9 mouse cellular contexts compared by ENCODE assay signal in genomic region chr1:105355910-105356290, GRCm38 (mm10). TPM values are rescaled to one million over a fixed set of nuclear protein-coding genes. Genes with fewer than 3 reads are reported as not detected.
DNase-seq lines count a peak whose midpoint lies in the region; ATAC-seq and TF ChIP-seq lines count a peak whose summit lies in the region.
"Had no signal": no experiment of that assay in that cellular context is flagged by ENCODE, and none has a peak within 500 bp of the region (broad histone marks: within the 10 kb centered on the region; RNA-seq: fewer than 3 reads in every experiment).

No protein-coding gene starts in this region.

- peak overlapping the region; percentile 81 for H3K4me2 ChIP-seq in forebrain, embryonic 16.5 days (ENCODE audit: low read length)
- H3K4me2 ChIP-seq in intestine, embryonic 14.5 days (ENCODE audit: low read length) = peak overlapping the region; percentile 69
- peak overlapping the region; percentile 65 for H3K4me2 ChIP-seq in liver, postnatal 0 days (ENCODE audit: low read depth, low read length)

- 0% methylated on average over 18 of the region's 23 CpGs for WGBS in forebrain, embryonic 16.5 days
- WGBS in intestine, embryonic 14.5 days = under 1% methylated on average over 15 of the region's 23 CpGs
- under 1% methylated on average over 9 of the region's 23 CpGs for WGBS in liver, postnatal 0 days (ENCODE audit: insufficient replicate concordance)

- TF ChIP-seq EP300 in liver, postnatal 0 days (IDR thresholded peaks at IDR 0.05; ENCODE audit: low read depth) = no peak

- no peaks in the 10 kb centered on the region for H3K36me3 ChIP-seq in forebrain, embryonic 16.5 days (ENCODE audit: control insufficient read depth, insufficient read depth)
- H3K36me3 ChIP-seq in intestine, embryonic 14.5 days (ENCODE audit: control insufficient read depth, insufficient read depth, low read length) = no peaks in the 10 kb centered on the region
- H3K36me3 ChIP-seq in liver, postnatal 0 days (replicated peaks; ENCODE audit: insufficient read depth, low read length) = no peaks in the 10 kb centered on the region
- H3K36me3 ChIP-seq: G1E had no signal

- no peak overlapping the region for H3K27ac ChIP-seq in bone marrow macrophage, adult 2 months (ENCODE audit: insufficient read depth, low read depth, low read length)
- H3K27ac ChIP-seq in forebrain, embryonic 16.5 days (ENCODE audit: low read length) = no peak overlapping the region
- H3K27ac ChIP-seq in intestine, embryonic 14.5 days (ENCODE audit: low read depth) = no peak overlapping the region
- peak overlapping the region; percentile 50; the same call in 1 of the 2 replicates for H3K27ac ChIP-seq in liver, postnatal 0 days (ENCODE audit: low read depth)

- no peaks in the 10 kb centered on the region for H3K27me3 ChIP-seq in forebrain, embryonic 16.5 days (replicated peaks; ENCODE audit: control insufficient read depth, insufficient read depth, low read length)
- 0 out of 2 replicates have a peak, but pooled peaks cover 10% of the 10 kb centered on the region for H3K27me3 ChIP-seq in intestine, embryonic 14.5 days (replicated peaks; ENCODE audit: control insufficient read depth, insufficient read depth, low read length)
- 0 out of 2 replicates have a peak, but pooled peaks cover 10% of the 10 kb centered on the region for H3K27me3 ChIP-seq in liver, postnatal 0 days (ENCODE audit: insufficient read depth, low read length)

- H3K4me3 ChIP-seq in bone marrow macrophage, adult 2 months (ENCODE audit: insufficient read depth, low read length) = peak overlapping the region; percentile 84
- H3K4me3 ChIP-seq in forebrain, embryonic 16.5 days (replicated peaks; ENCODE audit: low read length) = peak overlapping the region; percentile 65
- peak overlapping the region; percentile 63 for H3K4me3 ChIP-seq in intestine, embryonic 14.5 days (ENCODE audit: low read depth, low read length)
- H3K4me3 ChIP-seq in liver, postnatal 0 days (ENCODE audit: low read depth, low read length) = peak overlapping the region; percentile 64

- peak overlapping the region; percentile 71 for H3K9ac ChIP-seq in forebrain, embryonic 16.5 days (replicated peaks; ENCODE audit: low read depth, low read length)
- peak overlapping the region; percentile 65 for H3K9ac ChIP-seq in intestine, embryonic 14.5 days (ENCODE audit: low read length)
- peak overlapping the region; percentile 75 for H3K9ac ChIP-seq in liver, postnatal 0 days (replicated peaks)

- ATAC-seq in frontal cortex, adult (ENCODE audit: low TSS enrichment) = peak; percentile 26
- ATAC-seq in forebrain, embryonic 16.5 days = peak; percentile 39
- peak; percentile 40 for ATAC-seq in intestine, embryonic 14.5 days (replicated peaks; ENCODE audit: low FRiP score, low TSS enrichment, low read depth)
- ATAC-seq in liver, postnatal 0 days = 0 out of 2 replicates have a peak, but pooled peaks have one; percentile 9

- no peaks in the 10 kb centered on the region for H3K4me1 ChIP-seq in bone marrow macrophage, adult 2 months (ENCODE audit: control insufficient read depth, insufficient read depth, low read length)
- 0 out of 2 replicates have a peak, but pooled peaks cover 2% of the 10 kb centered on the region for H3K4me1 ChIP-seq in forebrain, embryonic 16.5 days (replicated peaks; ENCODE audit: control insufficient read depth, insufficient read depth, low read length)
- H3K4me1 ChIP-seq in intestine, embryonic 14.5 days (replicated peaks; ENCODE audit: control insufficient read depth, insufficient read depth, low read length) = no peaks in the 10 kb centered on the region
- no peaks in the 10 kb centered on the region; the same call in 1 of the 2 replicates for H3K4me1 ChIP-seq in liver, postnatal 0 days (ENCODE audit: insufficient read depth)

- no peaks in the 10 kb centered on the region for H3K9me3 ChIP-seq in forebrain, embryonic 16.5 days (ENCODE audit: control insufficient read depth, low read length)
- no peaks in the 10 kb centered on the region for H3K9me3 ChIP-seq in intestine, embryonic 14.5 days (ENCODE audit: control insufficient read depth, low read length)
- H3K9me3 ChIP-seq in liver, postnatal 0 days (ENCODE audit: low read length) = no peaks in the 10 kb centered on the region

- no peak for TF ChIP-seq POLR2A in bone marrow macrophage, adult 2 months (IDR thresholded peaks at IDR 0.05; ENCODE audit: borderline replicate concordance, low read depth, low read length)

- no peak for DNase-seq in frontal cortex, adult 2 months (ENCODE audit: extremely low spot score in 1 of 2, low spot score in 1 of 2)
- no peak for DNase-seq in intestine, embryonic 14.5 days (ENCODE audit: low spot score)
- DNase-seq in liver, postnatal 0 days = peak; percentile 29
- DNase-seq in ovary, postnatal 14 days (ENCODE audit: low spot score) = peak; percentile 13
- DNase-seq in urinary bladder, postnatal 25 days (ENCODE audit: low spot score) = no peak

- TF ChIP-seq CTCF in bone marrow macrophage, adult 2 months (IDR thresholded peaks at IDR 0.05; ENCODE audit: low read depth, low read length) = no peak
- no peak for TF ChIP-seq CTCF in liver, postnatal 0 days (IDR thresholded peaks at IDR 0.05; ENCODE audit: low read depth)

RNA-seq across cellular contexts. Expression of gene Rnf152, which starts 0.6 kb away (rescaled TPM):
- polyA plus RNA-seq in frontal cortex, adult 2 months (2012; rRNA removed) = 3.4 and 3.6 TPM in 2 replicates
- polyA plus RNA-seq in bone marrow macrophage, adult 2 months (2012; ENCODE audit: insufficient read depth, insufficient read length, missing spikeins) = 0.08 TPM in 1 of 2 replicates, not detected in the other
- polyA plus RNA-seq in forebrain, embryonic 16.5 days (2015; fragmentation: Nextera tagmentation; extraction: Ambion mirVana) = 6.2 and 9.2 TPM in 2 replicates
- 1.5 and 2.1 TPM in 2 replicates for polyA plus RNA-seq in intestine, embryonic 14.5 days (2014; fragmentation: Nextera tagmentation; extraction: Ambion mirVana)
- 0.46 and 0.47 TPM in 2 replicates for polyA plus RNA-seq in liver, postnatal 0 days (2015; fragmentation: Nextera tagmentation; extraction: Ambion mirVana)
- polyA plus RNA-seq: G1E had no signal

Comparison
In these comparisons a context has a peak if more than half of its experiments do, and no peak if none do; other contexts are left out.
1. DNase-seq: peak in liver, postnatal 0 days (single experiment) and ovary, postnatal 14 days (single experiment); none in frontal cortex, adult 2 months (0 of 2), intestine, embryonic 14.5 days (single experiment) and urinary bladder, postnatal 25 days (single experiment).
2. Peak in every context shown above with its lines, with median percentiles within 50 percentile points of each other: ATAC-seq, H3K4me3 ChIP-seq, H3K4me2 ChIP-seq and H3K9ac ChIP-seq.